Mouse (Mus musculus): ENCODE results near the gene Gm20547.
A peak's percentile ranks its signal among the peaks of the same experiment; 100 is the strongest.
"Not testable (repeated sequence)": the region's sequence is repeated elsewhere in the genome, so short reads cannot be mapped to it uniquely, and the experiment has no call there.

Gm20547 gene

DNA sequence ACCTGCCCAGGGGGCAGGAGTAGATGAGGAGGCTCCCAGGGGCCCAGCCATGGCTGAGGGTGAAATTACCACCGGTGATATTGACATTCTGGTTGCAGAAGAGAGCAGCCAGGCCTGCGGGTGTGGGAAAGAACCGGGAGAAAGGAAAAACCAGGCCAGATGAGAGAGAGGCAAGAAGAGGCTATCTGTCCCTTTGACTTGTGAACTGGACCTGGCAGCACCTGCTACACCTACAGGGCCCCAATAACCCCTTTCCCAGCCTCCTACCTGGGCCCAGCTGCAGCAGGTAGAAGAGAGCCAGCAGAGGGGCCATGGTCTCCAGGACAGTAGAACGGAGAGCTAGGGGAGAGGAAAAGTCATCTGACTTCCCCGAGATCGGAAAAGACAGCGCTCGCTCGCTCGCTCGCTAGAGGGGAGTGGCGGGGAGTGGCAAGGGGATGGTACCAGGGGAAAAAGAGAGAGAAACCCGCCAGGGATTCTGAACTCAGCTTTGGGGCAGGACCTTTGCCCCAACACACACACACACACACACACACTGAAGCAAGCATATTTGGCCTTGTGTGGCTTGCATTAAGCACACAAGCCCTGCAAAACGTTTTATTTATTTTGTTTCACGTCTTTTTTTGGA lies at the start of gene Gm20547:
TSS of gene Gm20547 (minus strand) at position 360 of the 628 bp plus-strand sequence.
- DNase-seq (ENCODE audit: inconsistent ontology term), result no peak

DNA sequence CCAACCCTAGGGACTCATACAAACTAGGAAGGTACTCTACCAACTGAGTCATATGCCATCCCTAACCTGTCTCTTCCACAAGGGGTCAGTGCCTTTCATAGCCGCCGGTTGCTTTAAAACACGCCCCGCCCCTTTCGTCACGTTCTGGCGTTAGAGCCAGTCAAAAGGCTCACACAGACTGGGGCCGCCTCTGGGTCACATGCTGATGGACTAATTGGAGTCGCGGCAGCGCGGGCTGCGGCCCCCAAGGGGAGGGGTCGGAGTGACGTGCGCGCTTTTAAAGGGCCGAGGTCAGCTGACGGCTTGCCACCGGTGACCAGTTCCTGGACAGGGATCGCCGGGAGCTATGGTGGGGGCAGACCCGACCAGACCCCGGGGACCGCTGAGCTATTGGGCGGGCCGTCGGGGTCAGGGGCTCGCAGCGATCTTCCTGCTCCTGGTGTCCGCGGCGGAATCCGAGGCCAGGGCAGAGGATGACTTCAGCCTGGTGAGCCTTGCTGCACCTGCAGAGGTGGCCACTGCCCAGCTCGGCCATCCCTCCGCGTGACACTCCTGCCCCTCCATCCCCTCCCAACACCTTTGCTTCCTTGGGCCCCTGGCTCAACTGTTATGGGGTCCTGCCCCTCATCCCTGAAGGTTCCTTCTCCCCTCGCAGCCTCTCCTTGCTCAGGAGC lies 49.4 kb upstream of the Gm20547 start, which contains the start of gene Neu1:
TSS of gene Neu1 (plus strand) at position 193 of the 674 bp plus-strand sequence.
- DNase-seq (ENCODE audit: inconsistent ontology term), result peak; percentile 98

DNA sequence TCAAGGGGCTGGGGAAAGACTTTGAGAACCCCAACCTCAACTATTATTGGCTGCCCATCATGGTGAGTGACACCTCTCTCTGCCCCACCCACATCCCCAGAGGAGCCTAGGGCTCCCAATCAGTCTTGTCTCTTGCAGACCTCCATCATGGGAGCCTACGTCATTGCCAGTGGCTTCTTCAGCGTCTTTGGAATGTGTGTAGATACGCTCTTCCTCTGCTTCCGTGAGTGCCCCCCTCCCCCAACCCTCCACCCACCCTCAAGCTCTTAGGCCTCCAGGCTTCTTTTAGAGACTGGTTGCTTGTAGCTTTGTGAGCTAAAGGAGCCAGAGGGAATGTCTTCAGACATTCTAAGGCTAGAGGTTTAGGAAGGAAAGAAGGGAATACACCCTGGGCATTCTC lies 47.0 kb upstream of the Gm20547 start:
- no peak for DNase-seq (ENCODE audit: inconsistent ontology term)

DNA sequence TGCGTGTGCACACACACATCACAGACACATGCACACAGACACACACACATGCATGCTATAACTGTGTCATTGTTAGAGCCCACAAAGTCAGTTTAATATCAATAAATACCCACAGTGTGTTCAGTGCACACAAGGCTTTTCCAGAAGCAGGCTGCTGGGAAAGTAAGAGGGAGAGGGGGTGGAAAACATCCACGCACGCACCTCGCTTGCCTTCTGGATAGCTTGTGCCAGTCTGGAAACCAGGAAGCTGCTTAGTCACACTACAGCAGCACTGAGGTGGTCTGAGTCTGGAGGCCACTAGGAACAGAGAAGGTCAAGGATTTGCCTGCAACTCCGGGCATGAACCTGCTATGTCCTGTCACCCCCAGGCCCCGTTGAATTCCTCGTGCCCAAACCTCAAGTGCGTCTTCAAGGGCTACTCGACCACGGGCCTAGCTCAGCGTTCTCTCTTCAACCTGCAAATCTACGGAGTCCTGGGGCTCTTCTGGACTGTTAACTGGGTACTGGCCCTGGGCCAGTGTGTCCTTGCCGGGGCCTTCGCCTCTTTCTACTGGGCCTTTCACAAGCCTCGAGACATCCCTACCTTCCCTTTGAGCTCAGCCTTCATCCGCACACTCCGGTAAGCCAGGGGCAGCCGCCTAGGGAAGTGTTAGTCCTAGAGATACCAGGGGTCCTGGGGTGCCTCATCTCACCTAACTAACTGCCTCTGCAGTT lies 45.6 kb upstream of the Gm20547 start:
- DNase-seq (ENCODE audit: inconsistent ontology term), result no peak

- no peak for DNase-seq (ENCODE audit: inconsistent ontology term)
Measured at GRCm38 (mm10) chr17:34924258-34924657, 42.4 kb upstream of the Gm20547 start.

- no peak for DNase-seq (ENCODE audit: inconsistent ontology term)
Measured at GRCm38 (mm10) chr17:34922939-34923338, 41.1 kb upstream of the Gm20547 start.

DNA sequence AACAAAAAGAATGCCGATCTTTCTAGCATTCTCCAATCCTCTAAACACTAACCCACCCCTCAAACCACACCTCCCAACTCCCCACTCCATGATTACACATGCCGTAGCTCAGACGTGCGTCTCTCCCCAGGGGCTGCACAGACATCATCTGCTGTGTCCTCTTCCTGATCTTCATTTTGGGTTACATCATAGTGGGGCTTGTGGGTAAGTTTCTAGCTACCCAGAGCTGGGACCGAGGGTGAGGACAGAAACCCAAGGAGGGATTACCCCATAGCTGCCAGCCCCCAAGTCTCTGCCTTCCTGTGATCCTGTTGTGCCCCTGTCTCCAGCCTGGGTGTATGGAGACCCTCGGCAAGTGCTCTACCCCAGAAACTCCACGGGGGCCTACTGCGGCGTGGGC lies 35.3 kb upstream of the Gm20547 start:
- DNase-seq (ENCODE audit: inconsistent ontology term), result no peak

DNA sequence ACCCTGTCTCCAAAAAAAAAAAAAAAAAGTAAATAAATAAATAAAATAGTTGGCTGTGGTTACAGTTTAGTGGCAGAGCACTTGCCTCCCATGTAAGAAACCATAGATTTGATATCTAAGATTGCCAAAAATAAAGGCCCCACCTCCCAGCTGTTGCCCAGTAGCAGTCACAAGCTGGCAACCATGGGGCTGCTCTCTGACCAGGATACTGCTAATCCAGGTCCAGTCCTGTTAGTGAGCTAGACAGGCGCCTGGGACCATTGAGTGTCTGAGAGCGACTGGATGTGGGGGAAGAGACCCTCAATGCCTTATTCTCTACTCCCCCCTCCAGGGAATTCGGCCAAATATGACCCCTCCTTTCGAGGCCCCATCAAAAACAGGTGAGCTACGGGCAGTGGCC lies 34.5 kb upstream of the Gm20547 start:
- no peak for DNase-seq (ENCODE audit: inconsistent ontology term)

GRCm38 (mm10) chr17:34915410-34915831 lies 33.6 kb upstream of the Gm20547 start:
- peak; percentile 29 for DNase-seq (ENCODE audit: inconsistent ontology term)

DNA sequence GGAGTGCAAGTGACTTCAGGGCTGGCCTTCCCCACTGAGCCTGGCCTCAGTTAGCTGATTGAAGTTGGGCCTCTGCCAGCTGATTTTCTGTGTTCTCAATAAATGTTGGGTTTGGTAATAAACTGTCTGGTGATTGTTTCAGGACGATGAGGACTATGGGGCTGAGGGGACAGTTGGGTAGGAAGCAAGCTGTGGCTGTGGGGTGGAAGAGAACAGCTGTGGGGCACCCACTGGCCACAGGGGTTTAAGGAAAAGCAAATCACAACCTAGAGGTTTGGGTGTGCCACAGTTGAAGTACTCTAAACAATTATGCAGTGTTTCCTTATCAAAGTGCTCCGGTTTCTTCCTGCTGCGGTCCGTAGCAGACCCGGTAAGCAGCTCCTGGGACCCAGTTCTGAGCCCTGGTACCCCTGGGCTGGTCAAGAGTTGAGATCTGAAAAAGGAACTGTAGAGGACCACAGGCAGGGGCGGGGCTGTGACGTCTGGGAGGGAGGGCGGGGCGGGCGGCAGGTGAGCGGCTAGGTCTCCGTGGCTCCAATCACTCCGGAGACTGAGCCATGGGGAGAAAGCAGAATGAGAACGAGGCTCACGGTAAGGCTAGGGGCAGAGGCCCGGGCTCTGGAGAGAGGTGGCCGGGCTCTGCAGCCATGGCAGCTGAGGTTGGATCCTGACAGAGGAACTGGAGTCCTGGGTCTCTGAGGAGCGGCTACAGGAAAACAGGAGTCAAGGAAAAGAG lies 32.3 kb upstream of the Gm20547 start, which contains the start of gene Slc44a4:
TSS of gene Slc44a4 (plus strand) at position 537 of the 736 bp plus-strand sequence.
- DNase-seq (ENCODE audit: inconsistent ontology term), result no peak

GRCm38 (mm10) chr17:34911945-34912351 lies 30.1 kb upstream of the Gm20547 start:
- DNase-seq (ENCODE audit: inconsistent ontology term), result peak; percentile 57

DNA sequence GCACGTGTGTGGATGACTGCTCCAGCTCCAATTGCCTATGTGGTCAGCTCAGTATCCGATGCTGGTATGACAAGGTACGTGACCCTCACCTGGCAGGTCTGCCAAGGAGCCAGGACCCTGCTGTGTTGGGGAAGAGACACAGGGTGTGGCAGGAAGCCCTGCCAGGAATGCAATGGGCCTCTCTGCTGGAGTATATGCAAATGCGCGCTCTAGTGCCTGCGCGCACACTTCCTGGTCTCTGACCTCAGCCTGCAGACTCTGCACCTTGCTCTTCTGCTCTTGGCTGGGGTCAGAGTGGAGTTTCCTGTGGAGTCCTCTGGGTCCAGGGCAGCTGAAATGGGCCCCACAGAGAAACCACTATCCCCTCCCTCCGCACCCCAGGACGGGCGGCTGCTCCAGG lies 29.1 kb upstream of the Gm20547 start:
- DNase-seq (ENCODE audit: inconsistent ontology term), result no peak

DNA sequence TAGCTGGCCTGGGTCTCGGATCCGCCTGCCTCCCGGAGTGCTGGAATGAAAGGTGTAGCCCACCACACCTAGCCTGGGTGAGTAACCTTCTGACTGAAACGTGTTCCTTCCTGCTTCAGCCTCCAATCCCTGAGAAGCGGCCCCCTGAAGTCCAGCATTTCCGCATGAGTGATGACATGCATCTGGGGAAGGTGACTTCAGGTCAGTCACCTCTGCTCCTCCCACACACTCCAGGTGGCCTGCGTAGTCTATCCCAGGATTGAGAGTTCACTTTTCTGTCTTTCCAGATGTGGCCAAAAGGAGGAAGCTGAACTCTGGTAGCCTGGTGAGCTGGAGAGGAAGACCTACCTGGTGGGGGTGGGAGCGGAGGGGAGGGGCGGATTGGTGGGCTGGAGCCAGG lies 21.1 kb upstream of the Gm20547 start:
- DNase-seq (ENCODE audit: inconsistent ontology term), result no peak

- DNase-seq (ENCODE audit: inconsistent ontology term), result not testable (repeated sequence)
Measured at GRCm38 (mm10) chr17:34901948-34902347, 20.1 kb upstream of the Gm20547 start.

DNA sequence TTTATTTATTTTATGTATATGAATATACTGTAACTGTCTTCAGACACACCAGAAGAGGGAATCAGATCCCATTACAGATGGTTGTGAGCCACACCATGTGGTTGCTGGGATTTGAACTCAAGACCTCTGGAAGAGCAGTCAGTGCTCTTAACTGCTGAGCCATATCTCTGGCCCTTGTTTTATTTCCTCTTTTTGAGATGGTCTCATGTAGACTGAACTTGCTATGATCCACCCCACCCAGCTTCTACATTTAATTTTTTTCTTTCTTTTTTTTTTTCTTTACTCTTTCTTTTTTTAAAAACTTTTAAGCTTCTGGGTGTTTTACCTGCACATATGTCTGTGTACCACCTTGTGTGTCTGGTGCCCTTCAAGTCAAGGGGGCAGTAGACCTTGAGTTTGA lies 19.0 kb upstream of the Gm20547 start:
- DNase-seq (ENCODE audit: inconsistent ontology term), result not testable (repeated sequence)

GRCm38 (mm10) chr17:34899890-34900243 lies 18.0 kb upstream of the Gm20547 start:
- no peak for DNase-seq (ENCODE audit: inconsistent ontology term)

DNA sequence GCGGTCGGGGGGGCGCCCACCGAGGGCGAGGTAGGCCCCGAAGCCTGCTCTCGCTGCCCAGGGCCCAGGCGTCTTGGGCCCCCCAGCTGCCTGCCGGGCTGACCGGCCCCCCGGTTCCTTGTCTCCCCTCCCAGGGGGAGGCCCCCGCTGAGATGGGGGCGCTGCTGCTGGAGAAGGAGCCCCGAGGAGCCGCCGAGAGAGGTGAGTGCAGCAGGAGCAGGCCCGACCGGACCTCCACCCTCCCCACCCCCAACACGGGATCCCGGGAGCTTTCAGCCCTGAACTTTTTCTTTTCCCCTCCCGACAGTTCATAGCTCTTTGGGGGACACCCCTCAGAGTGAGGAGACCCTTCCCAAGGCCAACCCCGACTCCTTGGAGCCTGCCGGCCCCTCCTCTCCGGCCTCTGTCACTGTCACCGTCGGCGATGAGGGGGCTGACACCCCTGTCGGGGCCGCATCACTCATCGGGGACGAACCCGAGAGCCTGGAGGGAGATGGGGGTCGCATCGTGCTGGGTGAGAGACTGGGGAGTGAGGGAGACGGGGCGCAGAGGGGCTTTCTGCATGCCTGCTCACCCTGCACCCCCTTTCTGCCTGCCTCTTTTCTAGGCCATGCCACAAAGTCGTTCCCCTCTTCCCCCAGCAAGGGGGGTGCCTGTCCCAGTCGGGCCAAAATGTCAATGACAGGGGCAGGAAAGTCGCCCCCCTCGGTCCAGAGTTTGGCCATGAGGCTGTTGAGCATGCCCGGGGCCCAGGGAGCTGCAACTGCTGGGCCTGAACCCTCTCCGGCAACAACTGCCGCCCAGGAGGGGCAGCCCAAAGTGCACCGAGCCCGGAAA lies 17.4 kb upstream of the Gm20547 start:
- peak; percentile 49 for DNase-seq (ENCODE audit: inconsistent ontology term)

GRCm38 (mm10) chr17:34898706-34899052 lies 16.8 kb upstream of the Gm20547 start:
- peak; percentile 43 for DNase-seq (ENCODE audit: inconsistent ontology term)

DNA sequence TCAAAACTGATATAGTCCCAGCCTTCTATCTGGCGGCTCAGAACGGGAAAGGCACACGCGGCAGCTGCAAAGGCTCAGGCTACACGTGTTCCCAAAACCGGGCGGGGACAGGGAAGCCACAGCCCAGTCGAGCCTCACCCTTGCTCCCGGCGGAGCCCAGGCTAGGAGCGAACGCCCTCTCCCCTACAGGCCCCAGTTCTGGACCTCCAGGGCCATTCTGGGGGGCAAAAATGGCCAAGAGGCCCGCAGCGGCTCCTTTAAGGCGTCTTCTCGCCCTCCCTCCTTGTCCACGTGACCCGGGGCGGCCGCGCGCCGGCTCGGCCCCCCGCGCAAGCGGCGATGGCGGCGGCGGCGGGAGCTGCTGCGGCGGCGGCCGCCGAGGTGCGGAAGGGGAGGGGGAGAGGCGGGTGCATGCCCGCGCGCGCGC lies 16.3 kb upstream of the Gm20547 start, which contains the start of the genes C2 and Ehmt2:
TSS of gene C2 (minus strand) at position 106 of the 427 bp plus-strand sequence.
TSS of gene Ehmt2 (plus strand) at position 310 of the 427 bp plus-strand sequence.
- peak; percentile 88 for DNase-seq (ENCODE audit: inconsistent ontology term)

- no peak for DNase-seq (ENCODE audit: inconsistent ontology term)
Measured at GRCm38 (mm10) chr17:34897373-34898159, 15.7 kb upstream of the Gm20547 start.
